Mouse (Mus musculus): Measurements from ENCODE around the gene Nxph1.
A peak's percentile ranks its signal among the peaks of the same experiment; 100 is the strongest.

The Nxph1 gene

DNA sequence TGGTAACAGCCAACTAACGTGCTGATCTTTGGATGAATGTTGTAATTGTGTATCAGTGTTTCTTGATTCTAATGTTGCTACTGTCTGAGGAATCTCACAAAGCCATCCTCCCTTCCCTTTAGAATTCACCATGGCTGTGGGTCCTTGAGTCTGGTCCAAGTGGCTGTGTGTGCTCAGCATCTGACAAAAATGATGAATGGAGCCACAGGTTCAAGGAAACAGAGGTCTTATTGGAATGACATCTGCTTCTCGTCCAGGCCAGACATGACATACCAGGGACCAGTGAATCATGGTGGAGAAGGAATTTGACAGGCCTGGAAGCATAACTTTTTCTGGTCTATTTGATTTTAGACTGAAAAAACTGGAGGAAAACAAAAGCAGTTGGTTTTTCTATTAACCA lies 22.3 kb downstream of the Nxph1 start:
- no peak for DNase-seq

DNA sequence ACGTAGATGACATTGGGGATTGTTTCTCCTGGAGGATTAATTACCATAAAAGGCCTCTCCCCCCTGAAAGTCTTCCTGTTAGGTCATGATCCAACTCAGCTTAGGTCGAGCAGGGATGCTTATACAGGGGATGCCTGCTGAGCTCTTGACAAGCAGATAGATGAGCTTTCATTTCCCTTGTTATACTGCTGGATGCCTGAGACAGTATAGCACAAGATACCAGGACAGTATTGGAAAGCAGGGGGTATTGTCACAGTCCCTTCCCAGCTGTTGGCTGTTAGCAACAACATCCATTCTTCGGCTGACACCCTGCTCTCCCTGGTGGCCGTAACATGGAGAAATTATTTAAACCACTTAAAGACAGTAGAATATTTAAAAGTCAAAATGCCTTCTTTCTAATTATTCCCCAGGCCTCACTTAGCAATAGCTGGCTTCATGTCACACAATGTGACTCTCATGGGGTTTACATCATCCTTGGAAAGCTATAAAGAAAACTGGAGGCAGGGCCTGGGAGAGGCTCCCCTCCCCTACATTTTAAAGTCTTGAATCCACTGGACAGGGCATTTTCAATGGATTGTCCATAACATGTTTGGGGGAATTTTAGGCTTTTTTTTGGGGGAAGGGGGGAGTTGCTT lies 31.1 kb downstream of the Nxph1 start:
- DNase-seq = no peak

DNA sequence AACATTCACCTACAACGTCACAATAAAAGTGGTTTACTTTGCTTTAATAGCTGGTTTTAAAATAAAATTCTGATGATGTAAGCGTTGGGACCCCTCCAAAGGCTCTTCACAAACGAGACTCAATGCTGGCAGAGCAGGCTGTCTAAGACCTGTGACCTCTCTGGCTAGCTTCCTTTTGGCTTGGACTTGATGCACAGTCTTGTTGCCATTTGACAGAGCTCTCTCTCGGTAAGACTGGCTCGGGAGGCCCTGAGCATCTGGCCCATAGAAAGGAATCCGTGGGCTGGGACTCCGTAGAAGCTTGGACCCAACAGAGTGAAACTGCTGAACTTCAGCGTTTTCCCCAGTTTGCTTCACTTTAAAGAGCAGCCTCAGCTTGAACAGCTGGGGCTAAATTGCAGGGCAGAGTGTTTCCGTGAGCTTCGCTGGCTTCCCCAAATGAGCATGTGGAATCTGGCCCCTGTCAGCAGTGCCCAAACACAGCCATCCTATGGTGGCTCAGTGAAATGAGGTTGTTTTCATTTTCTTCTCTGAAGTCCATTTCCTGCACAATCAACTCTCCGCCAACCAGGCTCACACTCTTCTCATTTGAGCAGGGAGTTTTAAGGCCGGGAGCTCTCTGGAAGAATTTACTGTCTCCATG lies 48.2 kb downstream of the Nxph1 start:
- DNase-seq = peak; percentile 7

DNA sequence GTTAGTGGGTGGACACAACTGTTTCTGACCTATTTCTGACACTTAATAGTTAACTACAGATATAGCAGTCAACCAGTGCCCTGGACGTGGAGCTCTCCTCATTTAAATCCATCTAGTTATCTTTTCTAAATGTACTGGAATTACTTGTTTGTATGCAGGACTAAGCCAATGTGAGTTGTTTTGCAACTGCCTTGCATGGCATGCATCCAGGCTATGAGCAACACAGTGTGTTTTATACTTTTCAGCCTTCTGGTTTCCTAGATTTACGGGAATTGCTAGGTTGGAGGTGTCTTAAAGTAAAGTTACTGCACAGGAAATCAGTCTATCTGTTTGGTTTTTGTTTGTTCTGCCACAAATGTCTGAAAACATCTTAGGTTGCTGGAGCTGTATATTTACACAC lies 49.1 kb downstream of the Nxph1 start:
- DNase-seq = peak; percentile 6

DNA sequence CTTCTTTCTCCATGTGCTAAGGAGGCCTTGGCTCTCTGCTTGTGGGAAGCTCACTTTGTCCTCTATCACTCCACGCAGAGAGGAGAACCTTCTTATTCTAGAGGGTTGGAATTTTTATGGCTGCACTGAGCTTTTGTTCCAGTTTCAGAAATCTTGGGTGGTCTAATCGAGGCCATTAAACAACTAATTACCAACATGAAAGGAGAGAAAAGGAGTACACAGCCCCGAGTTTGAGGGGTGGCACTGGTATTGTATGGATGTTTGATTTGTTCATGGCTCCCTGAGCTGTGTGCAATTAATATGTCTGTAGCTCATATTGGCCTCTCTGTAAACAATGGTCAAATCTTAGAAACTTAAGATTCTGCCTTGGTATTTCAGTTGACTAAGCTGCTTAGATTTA lies 54.5 kb downstream of the Nxph1 start:
- DNase-seq = no peak

DNA sequence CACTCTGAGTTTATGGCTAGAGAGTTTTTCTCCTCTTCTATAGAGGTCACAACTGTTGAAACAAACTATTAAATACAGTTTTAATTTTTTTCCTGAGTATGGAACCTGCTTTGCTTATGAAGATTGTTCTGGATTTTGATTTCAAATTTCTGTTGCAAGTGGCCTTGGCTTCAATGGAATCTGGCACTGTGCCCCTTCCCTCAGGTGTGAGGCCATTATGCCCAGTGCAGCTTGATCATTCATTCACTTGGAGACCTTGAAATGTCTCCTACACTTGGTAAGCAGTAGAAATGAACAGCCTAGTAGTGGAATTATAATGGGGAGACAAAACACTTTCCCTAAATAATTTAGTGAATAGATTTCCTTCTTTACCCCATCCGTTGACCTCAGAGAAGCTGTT lies 78.4 kb downstream of the Nxph1 start:
- DNase-seq = no peak

DNA sequence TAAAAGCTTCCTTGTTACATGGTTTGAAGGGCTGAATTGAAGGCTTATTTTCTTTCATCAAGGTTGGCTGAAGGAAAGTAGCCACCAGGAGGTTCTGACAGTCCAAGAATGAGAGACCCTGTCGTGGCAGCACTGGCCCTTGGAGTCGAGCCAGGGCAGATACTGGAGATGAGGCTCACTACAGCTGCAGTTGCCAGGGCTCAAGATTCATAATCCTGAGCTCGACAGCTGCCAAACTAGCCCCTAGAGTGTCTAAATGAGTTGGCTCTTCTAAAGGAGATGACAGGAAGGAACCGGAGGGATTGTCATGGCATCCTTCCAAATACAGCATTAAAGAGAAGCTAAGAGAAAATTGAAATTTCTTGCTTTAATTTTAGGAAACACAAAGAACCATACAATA lies 78.9 kb downstream of the Nxph1 start:
- DNase-seq = no peak

DNA sequence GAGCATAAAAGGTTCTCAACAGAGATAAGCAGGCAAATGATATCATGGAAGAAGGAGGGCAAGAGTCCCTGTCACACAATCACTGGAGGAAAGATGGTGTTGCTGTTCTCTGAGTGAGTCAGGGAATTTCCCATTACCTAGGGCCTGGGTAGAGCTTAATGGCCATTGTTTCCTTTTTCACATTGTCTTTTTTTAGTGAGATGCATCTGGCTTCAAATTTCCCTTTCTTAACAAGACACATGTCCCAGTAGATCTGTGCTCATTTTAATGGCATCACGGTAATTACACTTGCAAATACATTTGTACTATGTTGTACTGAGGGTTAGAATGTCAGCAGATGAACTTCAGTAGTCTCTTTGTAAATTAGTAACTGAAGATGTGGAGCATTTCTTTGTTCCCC lies 80.3 kb downstream of the Nxph1 start:
- DNase-seq = no peak

DNA sequence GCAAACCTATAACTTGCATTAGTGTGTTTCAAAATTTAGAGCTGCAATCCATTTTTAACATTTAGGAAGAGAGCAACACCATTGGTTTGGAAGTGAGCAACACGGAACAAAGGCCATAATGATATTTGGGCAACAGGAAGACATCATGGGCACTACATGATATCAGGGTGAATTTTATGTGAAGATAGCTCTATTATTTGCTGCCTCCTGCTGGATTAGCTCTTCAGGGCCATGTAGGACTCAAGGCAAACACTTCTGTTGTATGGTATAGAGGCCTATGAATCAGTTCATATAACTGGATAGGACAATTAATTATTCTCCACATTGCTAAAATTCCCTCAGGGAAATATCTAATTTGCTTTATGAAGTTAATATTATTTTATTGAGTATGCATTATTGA lies 91.1 kb downstream of the Nxph1 start:
- no peak for DNase-seq

DNA sequence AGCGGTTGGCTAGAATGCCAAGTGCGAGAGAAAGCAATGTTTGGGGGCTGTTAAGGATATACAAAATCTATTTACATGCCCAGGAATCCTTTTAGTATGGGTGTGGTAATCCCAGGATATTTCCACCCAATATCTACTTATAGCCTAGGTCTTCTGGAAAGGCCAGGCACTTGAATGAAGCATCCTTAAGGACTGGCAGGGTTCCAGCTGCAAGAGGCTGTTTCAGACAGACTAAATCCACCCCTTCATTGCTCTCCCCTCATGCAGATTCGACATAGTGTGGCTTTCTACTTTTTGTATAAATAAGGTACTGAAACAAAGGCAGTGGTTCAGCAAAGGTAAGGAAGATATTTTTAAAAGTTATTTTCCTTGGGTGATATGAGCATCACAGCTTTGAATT lies 92.8 kb downstream of the Nxph1 start:
- no peak for DNase-seq

DNA sequence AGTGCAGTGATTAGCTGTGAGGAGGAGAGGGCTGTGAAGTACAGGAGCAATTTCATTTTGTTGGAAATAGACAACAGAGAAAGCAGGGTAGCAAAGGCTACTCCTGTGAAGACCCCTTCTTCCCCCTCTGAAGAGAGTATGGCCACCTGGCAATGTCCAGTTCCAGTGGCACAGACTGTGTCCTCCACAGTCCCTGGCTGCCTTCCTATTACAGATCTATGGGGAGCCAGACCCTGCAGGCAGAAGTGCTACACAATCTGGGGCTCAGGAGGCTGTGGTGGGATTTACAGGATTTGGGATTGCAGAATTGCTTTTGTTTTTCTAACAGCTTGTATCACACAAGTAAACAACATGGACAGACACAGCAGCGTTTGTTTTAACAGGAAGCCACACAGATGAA lies 94.2 kb downstream of the Nxph1 start:
- DNase-seq = no peak

DNA sequence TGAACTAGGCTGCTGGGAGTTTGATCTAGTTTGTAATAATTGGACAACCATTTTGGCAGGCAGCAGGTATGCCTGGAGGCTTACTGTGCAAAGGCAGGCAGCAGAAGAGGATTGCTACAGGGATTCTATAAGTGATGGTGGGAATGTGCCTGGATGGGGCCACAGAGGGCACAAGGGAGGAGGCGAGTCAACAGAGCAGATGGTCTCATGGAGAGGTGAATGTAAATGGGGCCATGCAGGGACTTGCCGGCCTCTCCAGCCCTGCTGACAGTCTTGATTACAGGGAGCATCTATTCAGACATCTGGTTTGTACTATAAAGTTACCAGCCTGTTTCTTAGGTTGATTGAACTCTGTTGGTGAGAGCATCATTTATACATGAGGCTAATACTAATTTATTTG lies 98.6 kb downstream of the Nxph1 start:
- DNase-seq = no peak

DNA sequence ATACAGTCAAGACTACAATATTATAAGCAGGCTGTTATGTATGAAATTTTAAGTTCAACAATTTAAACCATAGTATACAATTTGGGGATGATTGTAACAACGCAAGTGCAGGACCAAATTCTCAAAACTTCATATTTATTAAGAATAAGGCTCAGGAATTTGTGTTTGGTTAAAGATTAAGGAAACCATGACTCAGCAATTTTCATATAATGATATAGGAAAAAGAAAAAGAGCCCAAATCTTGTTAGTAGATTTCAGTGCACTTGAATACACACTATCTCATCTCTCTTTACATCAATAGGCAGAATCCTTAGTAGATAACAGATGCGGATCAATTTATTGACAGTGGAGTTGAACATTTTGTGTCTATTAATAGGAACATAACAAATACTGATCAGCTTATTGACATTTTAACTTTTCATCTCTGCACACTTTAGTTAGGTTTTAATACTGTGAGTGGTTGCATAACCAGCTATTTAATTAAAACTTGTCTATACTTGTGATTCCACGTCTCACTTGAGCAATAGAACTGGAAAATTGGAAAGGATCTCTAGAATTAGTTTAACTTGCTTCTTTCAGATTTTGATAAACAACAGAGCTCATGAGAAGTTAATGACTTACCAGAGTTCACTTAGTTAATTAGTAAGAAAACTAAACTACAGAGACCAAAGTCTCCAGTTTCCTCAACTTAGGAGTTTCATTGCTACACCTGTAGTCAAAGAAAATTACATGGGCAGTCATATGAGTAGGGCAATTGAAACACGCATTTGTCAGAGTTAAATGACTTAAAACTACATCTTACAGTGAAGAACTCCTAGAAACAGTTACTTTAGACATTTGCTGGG lies 113.3 kb downstream of the Nxph1 start:
- peak; percentile 73 for DNase-seq

DNA sequence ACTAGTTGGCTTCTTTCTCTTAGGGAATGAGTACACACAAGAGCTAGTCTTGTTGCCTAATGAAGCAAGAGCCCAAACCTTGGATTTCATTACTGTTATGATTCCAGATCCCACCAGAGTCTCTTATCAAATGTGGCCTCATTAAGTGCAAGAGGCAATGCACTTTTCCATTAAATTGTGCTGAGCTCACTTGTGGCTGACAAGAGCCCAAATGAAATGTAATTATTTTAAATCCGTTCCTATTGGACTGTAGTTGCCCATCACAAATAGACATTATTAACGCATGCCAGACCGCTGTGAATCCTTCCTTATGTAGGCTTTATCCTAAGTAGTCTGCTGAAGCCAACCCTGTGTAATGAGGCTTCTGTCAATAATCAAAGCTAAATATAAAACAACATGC lies 118.2 kb downstream of the Nxph1 start:
- no peak for DNase-seq

DNA sequence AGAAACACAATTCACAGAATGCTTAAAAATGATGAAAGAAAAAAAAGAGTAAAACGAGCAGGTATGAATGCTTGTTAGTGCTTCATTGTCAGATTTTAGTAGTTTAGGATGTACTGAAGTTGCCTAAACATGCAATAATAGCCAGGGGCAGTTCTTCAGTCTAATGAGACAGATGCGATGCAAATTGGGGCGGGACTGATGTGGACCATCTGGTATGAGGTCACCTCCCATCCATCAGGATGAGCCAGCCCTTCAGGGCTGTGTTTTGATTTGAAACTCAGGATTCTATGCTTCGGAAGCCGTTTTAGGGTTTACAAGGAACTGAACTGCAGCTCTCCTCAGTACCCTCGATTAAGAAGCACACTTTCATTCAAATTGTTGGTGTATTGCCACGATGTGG lies 121.7 kb downstream of the Nxph1 start:
- DNase-seq = no peak

DNA sequence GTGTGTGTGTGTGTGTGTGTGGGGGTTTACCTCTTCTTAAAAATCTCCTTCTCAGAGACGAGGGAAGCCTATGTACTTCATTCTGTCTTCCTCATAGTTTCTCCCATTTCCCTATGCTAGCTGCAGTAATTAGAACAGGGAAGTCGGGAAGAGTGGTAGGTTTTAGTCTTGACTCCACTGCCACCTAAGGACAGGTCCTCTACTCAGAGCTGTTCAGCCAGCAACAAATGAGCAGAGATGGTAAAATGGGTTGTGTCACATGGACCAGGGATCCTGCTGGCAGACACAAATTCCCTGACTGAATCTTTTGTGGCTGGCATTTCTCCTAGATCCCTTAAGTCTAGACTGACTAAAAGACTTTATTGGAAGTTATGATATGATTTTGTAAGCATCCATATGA lies 128.2 kb downstream of the Nxph1 start:
- DNase-seq = peak; percentile 30

DNA sequence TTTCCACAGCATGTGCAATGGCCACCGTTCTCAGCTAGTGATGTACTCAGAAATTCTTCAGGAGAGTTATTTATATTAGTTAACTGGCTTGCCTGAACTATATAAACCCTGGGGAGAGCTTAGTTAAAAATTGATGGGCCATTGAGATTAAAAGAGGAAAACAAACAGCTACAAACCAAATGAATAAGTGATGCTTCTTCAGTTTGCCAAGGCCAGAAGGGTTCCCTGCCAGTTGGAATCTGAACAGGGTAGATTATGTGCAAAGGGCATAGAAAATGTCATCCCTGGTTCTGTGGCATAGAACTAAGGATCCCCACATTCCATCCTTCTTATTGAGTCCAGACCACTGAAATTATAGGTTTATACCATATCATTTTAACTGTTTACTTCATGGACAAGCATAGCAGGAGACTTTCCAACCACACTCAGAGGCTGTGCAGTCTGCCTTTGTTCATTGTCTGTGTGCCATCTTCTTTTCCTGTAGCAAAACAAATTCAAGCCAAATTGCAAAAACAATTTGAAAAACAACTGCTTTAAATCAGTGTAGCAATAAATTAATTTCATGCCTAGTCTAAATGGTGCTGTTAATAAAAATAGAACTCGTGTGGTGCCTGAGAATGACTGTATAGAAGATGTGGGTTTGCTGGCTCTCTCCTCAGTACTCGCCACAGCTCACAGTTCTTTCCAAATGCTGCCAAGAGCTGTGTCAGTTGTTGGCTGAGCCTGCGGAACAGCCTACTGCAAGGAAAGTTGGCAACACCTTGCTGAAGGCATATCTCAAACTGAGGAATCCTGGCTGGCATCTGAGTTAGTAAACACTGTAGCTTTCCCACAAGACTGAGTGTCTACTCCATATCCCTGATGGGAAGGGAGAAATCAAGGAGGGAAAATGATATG lies 129.8 kb downstream of the Nxph1 start:
- DNase-seq = peak; percentile 55

DNA sequence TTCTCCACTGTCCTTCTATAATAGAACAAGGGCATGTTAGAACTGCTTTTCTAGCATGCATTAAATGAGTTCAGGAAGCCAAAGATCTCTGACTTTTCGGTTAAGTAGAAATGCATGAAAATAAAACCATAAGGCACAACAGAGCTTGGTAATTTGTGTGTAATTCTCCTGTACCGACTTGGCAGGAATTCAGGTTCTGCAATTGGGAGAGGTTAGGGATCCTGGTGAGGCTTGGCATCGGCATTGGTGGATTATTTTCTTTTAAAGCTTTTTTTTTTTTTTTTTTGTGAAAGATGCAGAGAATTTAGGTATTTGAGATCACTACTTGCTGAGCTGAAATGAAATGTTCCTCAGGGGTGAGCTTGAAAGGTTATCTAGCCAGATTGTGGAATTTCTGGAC lies 135.6 kb downstream of the Nxph1 start:
- no peak for DNase-seq

DNA sequence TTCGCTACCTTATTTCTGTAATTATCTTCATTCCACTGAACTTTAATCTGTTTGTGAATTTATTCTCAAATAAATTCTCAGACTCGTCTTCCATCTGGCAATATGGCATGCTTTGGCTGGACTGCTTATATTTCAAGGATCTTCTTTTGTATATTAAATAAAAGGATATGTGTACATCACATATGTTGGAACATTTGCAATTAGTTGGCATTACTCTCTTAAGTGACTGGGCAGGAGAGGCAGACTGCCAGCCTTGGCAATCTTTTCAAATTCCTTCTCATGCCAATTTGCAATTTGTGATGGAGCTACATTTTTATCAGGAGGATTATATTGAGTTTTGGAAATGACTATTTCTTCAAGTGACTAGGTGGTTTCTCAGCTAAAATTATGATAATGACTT lies 149.1 kb downstream of the Nxph1 start:
- DNase-seq = no peak

DNA sequence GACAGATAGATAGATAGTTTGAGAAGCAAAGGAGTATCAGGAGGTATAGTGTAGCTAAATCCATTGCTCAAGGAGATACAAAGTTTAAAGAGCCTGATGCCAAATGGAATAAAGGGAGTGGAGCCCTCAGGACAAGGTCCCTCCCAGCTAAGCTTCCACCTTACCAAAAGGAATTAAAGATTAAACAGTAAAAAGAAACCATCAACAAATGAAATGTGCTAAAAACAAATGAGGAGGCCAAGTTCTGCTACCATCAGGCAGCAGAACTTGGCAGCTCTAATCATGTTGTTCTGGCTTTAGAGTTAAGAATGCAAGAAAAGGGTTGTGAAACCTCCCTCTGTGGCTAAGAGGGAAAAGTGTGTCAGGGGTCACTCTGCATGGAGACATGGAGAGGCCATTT lies 159.1 kb downstream of the Nxph1 start:
- DNase-seq = peak; percentile 58

DNA sequence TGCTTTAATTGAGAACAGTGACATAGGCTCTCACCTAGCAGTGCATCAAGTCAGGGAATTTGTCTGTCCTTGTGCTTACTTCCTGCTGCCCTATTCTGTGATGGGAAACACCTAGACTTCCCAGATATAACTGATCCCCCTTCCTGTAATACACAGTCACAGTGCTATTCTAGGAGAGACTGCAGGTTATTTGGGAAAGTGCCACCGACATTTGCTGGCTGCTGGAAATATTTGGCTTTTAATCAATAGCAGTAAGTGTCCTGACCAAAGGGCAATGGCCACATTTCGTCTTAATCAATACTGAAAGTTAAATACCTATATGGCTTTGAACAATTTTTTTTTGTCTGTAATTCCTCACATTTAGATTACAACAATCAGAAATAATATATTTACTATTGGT lies 170.9 kb downstream of the Nxph1 start:
- no peak for DNase-seq

DNA sequence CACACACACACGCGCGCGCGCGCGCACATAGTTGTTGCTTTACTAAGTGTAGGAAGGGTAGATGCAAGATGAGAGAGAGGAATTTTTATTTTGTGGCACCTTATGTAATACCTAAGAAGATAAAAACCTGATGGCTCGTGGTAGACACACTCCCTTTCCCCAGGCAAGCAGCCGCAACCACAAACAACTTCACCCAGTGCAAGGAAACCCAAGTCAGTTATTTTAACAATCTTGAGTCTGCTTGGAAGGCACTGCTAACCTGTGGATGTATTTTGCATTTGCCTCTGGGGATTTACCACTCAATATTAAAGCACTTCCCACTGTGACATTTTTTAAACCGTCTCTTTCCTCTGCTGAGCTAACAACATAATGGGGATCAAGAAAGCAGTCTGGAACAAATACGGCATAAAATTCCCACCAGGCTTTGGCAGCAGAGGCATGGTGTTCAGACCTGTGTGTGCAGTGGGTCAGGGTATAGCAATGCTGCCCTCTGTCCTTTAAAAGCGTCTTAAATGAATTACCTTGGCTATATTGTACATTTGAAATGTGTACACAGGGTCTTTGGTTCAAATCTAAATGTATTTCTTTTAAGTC lies 176.2 kb downstream of the Nxph1 start:
- no peak for DNase-seq

All from kidney, adult 9 months (tissue).